Mouse (Mus musculus) kidney, adult 2 months (tissue): ENCODE measurements around the gene Pced1b. TPM values are rescaled to one million over a fixed set of nuclear protein-coding genes. Genes with fewer than 3 reads are reported as not detected.
"Not testable (repeated sequence)": the region's sequence is repeated elsewhere in the genome, so short reads cannot be mapped to it uniquely, and the experiment has no call there.

Experiments
- DNase-seq: peaks from one replicate; pipeline ENCODE4 v3.0.0; 2021
- H3K27ac ChIP-seq: fragments of 200-500 bp; 2 replicates; pipeline ENCODE4 v1.5.1; 2012; ENCODE audit warnings: low read depth, low read length, control low read depth, inconsistent platforms; ENCODE audit not compliant: insufficient read depth
- H3K27me3 ChIP-seq: fragments of 200-500 bp; replicated peaks from 2 replicates; pipeline ENCODE4 v1.6.1; 2012; ENCODE audit warnings: mild to moderate bottlenecking, moderate library complexity, low read length, inconsistent platforms; ENCODE audit not compliant: control insufficient read depth, insufficient read depth
- H3K36me3 ChIP-seq: fragments of 200-500 bp; 2 replicates; pipeline ENCODE4 v1.6.1; 2012; ENCODE audit warnings: mild to moderate bottlenecking, moderate library complexity, low read length, inconsistent platforms; ENCODE audit not compliant: control insufficient read depth, insufficient read depth
- H3K4me1 ChIP-seq: fragments of 200-500 bp; 2 replicates; pipeline ENCODE4 v1.6.1; 2011; ENCODE audit warnings: low read length; ENCODE audit not compliant: control insufficient read depth, insufficient read depth
- H3K4me3 ChIP-seq: fragments of 200-500 bp; 2 replicates; pipeline ENCODE4 v1.5.1; 2011; ENCODE audit warnings: mild to moderate bottlenecking, low read depth, low read length, control low read depth; ENCODE audit not compliant: insufficient read depth
- CTCF ChIP-seq: fragments of 200-500 bp; conservative IDR thresholded peaks from 2 replicates; pipeline ENCODE4 v1.5.1; 2011; ENCODE audit warnings: low read depth, mild to moderate bottlenecking, control low read depth, low read length, moderate library complexity, mixed read lengths; ENCODE audit not compliant: insufficient read depth, insufficient read length
- POLR2A ChIP-seq: fragments of 200-500 bp; IDR thresholded peaks from one replicate; pipeline ENCODE4 v1.6.1; 2011; ENCODE audit warnings: low read depth, low read length, control low read depth
- WGBS: fragments of 180-500 bp; shearing (Covaris S2); methylation state at CpG from one replicate; pipeline ENCODE4 v1.1.7; 2018; 5-methylcytosine and 5-hydroxymethylcytosine counted together
- polyA plus RNA-seq: library from polyadenylated mRNA; depleted of rRNA; stranded (reverse); fragments of >200 nt; gene quantifications from 2 replicates; pipeline ENCODE4 v1.2.3, GENCODE M21; 2012

Gene Pced1b
- polyA plus RNA-seq, 1 experiment, result 8.2 TPM

DNA sequence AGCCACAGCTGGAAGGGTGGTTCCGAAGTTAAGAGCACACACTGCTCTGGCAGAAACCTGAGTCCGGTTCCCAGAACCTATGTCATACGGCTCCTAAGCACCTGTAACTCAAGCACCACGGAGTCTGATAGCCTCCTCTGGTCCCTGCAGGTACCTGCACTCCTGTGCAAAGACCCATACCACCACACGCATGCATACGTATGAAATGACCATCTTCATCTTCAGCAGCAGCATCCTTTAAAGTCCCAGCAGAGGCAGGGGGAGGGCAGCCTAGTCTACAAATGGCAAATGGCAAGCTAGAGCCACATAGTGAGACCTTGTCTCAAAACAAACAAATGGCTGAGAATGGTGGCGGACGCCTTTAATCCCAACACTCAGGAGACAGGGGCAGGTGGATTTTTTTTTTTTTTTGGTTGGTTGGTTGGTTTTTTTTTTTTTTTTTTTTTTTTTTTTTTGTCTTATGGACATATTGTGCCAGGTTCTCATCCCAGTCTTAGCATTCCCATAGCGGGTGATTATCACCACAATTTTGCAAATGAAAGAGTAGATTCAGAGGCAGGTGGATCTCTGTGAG lies 121.2 kb downstream of the Pced1b start:
- H3K27me3 ChIP-seq, result no peaks in the 10 kb centered on the region
- H3K36me3 ChIP-seq, result no peaks in the 10 kb centered on the region
- DNase-seq, result no peak
- TF ChIP-seq CTCF, result no peak
- no peak for TF ChIP-seq POLR2A
- H3K27ac ChIP-seq, result no peak overlapping the region
- no peak overlapping the region for H3K4me3 ChIP-seq
- 97% methylated on average over 9 of the region's 9 CpGs for WGBS
- H3K4me1 ChIP-seq, result no peaks in the 10 kb centered on the region

DNA sequence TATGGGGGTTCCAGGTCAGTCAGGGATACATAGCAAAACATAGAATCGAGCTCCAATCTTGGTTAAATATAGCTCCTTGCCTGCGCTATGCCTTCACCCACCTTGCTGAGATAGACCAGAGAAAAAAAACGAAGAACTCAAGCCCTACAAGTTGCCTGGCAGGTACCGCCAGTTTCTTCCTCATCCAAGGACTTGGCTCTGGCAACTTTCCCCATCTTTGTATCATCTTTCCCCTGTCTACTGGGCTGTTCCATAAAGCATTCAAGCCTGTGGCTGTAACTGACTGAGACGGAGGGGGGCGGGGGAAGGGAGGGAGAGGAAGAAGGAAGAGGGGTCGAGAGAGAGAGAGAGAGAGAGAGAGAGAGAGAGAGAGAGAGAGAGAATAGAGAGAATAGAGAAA lies 121.7 kb downstream of the Pced1b start:
- H3K27ac ChIP-seq, result no peak overlapping the region
- no peaks in the 10 kb centered on the region for H3K36me3 ChIP-seq
- DNase-seq, result no peak
- H3K4me1 ChIP-seq, result no peaks in the 10 kb centered on the region
- no peak overlapping the region for H3K4me3 ChIP-seq
- no peaks in the 10 kb centered on the region for H3K27me3 ChIP-seq
- no peak for TF ChIP-seq POLR2A
- TF ChIP-seq CTCF, result no peak
- WGBS, result 85% methylated on average over 7 of the region's 7 CpGs

DNA sequence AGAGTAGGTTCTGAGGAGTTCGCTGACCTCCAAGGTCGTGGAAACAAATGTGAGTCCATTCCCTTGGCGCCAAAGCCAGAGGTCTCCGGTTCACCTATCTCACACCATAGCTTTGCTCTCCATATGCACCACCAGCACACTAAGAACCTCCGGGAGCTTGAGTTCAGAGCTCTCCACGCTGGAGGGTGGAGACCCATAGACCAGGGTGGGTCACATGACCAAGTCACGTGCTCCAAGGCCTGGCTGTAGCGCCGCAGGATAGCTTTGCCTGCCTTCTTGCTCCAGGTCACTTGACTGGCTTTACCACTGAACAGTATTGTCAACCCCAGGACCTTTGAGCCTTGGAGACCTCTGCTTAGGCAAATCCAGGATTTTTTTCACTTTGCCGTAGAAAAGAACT lies 122.2 kb downstream of the Pced1b start:
- no peak for TF ChIP-seq CTCF
- TF ChIP-seq POLR2A, result no peak
- 93% methylated on average over 10 of the region's 10 CpGs for WGBS
- H3K27ac ChIP-seq, result no peak overlapping the region

DNA sequence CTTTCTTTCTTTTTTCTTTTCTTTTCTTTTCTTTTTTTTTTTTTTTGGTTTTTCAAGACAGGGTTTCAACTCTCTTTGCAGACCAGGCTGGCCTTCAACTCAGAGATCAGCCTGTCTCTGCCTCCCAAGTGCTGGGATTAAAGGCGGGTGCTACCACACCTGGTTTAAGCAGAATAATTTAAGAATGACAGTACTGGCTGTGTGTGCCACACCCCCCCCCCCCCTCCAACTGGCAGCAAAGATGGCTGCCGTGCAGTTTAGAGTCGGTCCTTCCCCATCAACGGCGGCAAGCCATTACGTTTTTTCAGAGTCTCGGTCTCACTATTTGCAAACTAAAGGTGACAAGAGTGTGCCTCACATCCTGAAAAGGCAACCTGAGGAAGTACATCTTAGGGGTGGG lies 124.0 kb downstream of the Pced1b start:
- Histone ChIP-seq H3K27ac (no peak overlapping the region), H3K27me3 (no peaks in the 10 kb centered on the region), H3K4me3 (no peak overlapping the region), H3K4me1 (no peaks in the 10 kb centered on the region), H3K36me3 (no peaks in the 10 kb centered on the region)
- TF ChIP-seq CTCF (no peak), POLR2A (no peak)
- DNase-seq, result no peak
- WGBS, result 96% methylated on average over 7 of the region's 7 CpGs

More for the DNA sequence above, 122.2 kb downstream of the Pced1b start:
- no peaks in the 10 kb centered on the region for H3K4me1 ChIP-seq
- H3K36me3 ChIP-seq, result no peaks in the 10 kb centered on the region
- no peak for DNase-seq
- no peak overlapping the region for H3K4me3 ChIP-seq
- no peaks in the 10 kb centered on the region for H3K27me3 ChIP-seq

DNA sequence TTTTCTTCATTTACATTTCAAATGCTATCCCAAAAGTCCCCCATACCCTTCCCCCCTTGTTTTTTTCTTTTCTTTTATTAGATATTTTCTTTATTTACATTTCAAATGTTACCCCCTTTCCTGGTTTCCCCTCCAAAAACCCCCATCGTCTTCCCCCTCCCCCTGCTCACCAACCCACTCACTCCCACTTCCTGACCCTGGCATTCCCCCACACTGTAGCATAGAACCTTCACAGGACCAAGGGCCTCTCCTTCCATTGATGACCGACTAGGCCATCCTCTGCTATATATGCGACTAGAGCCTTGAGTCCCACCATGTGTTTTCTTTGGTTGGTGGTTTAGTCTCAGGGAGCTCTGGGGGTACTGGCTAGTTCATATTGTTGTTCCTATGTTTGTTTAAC lies 125.1 kb downstream of the Pced1b start:
- H3K36me3 ChIP-seq, result not testable (repeated sequence)
- WGBS, result 77% methylated on average over 3 of the region's 3 CpGs

DNA sequence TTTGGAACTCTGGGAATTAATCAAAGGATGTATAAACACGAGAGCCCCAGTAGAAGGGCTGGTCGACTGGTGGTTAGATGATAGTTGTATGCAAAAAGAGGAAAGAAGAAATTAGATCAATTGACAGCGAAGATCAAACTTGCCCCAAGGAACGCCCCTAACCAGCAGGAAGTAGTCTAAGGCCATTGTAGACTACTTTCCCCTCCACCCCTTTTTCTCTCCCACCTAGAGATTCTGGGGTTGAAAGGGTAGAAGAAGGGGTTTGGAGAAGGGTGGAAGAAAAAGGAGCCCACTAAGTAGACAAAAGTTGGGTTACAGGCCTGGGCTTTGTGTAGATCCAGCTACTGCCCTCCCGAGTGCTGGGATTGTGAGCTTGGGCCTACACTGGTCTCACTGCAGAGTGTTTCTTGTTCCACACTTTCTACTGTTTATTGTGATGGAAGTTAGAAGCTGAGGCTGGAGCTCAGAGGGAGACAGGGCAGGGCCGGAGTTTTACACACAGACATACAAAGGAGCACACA lies 125.8 kb downstream of the Pced1b start:
- TF ChIP-seq CTCF (no peak), POLR2A (no peak)
- Histone ChIP-seq H3K27me3 (no peaks in the 10 kb centered on the region), H3K4me3 (no peak overlapping the region), H3K4me1 (no peaks in the 10 kb centered on the region), H3K27ac (peak overlapping the region; percentile 35), H3K36me3 (no peaks in the 10 kb centered on the region)
- WGBS, result 80% methylated on average over 6 of the region's 6 CpGs
- DNase-seq, result no peak

More for the DNA sequence above, 125.1 kb downstream of the Pced1b start:
- H3K27me3 ChIP-seq, DNase-seq, H3K4me1 ChIP-seq, H3K27ac ChIP-seq, H3K4me3 ChIP-seq: not testable (repeated sequence)

DNA sequence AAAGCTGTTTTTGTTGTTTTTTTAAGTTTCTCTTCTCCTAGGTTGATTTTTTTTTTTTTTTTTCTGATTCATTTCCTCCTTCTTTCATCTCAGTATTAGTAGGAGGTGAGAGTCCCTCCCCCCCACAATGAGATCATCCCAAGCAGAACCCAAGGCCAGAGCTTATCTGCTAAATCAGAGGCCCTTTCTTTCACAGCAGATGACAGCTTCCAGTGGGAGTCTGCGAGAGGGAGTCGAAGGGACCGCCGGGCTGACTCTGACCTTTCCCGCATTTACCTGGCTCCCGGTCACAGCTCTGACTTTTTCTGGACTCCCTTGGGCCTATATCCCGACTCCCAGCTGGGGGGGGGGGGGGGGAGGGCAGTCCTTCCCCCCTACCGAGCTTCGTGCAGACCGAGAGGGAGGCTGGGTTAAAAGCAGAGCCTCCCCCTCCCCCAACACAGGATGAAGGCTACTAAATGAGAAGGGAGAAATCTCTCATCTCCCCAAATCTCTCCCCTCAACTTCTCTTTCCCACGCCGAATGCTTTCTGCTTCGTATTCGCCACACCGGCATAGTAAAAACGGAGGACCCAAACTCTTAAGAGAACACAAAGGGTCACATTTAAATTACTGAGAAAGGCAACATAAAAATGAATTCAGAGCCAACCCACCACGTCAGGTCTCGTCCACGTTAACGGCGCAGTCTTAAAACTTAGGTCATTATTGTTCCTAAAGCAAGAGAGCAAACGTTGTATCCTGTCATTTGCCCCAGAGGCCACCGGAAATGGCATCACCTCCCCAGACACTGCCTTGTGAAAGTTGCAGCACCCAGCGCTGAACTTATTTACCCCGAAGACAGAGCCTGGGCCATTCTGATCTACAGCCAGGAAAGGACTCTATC lies 126.5 kb downstream of the Pced1b start:
- peak; percentile 29 for DNase-seq
- WGBS, result 45% methylated on average over 25 of the region's 25 CpGs
- Histone ChIP-seq H3K27me3 (no peaks in the 10 kb centered on the region), H3K36me3 (no peaks in the 10 kb centered on the region), H3K27ac (no peak overlapping the region), H3K4me3 (0 out of 2 replicates have a peak overlapping the region, but pooled peaks have one; percentile 8), H3K4me1 (no peaks in the 10 kb centered on the region)
- TF ChIP-seq CTCF, result no peak
- TF ChIP-seq POLR2A, result no peak
